Mouse (Mus musculus) gastrocnemius, adult 2 months (tissue): Measurements from ENCODE around the gene Zfp644. TPM values are rescaled to one million over a fixed set of nuclear protein-coding genes. Genes with fewer than 3 reads are reported as not detected.
"Not testable (repeated sequence)": the region's sequence is repeated elsewhere in the genome, so short reads cannot be mapped to it uniquely, and the experiment has no call there.

Source experiments
- DNase-seq: peaks from one replicate; pipeline ENCODE4 v3.0.0; 2022
- H3K27ac ChIP-seq: fragments of 200-600 bp; 2 replicates; pipeline ENCODE4 v1.8.1; 2022; ENCODE audit warnings: mild to moderate bottlenecking
- H3K4me3 ChIP-seq: fragments of 200-600 bp; 2 replicates; pipeline ENCODE4 v1.8.1; 2022; ENCODE audit warnings: mild to moderate bottlenecking, moderate library complexity
- CTCF ChIP-seq: fragments of 200-600 bp; IDR thresholded peaks from 2 replicates; pipeline ENCODE4 v1.8.1; 2022; ENCODE audit warnings: antibody characterized with exemption, mild to moderate bottlenecking, moderate library complexity
- intact Hi-C: fragments of 180-260 bp; cut with DNase I; formaldehyde crosslinking; loops from one replicate; pipeline ENCODE4 v1.15.1; 2025
- total RNA-seq, 2 experiments: library from RNA; stranded (reverse); gene quantifications; 2 replicates each; pipeline ENCODE4 v1.2.3; 2021

Zfp644 gene
- total RNA-seq, 2 experiments from 2014 or later: 51.2 to 55.7 TPM

- intact Hi-C loops: no loop called here
- peak overlapping the region; percentile 98 for H3K27ac ChIP-seq
- no peak for DNase-seq
These were observed 1.9 kb downstream of the Zfp644 start for GRCm38 (mm10) chr5:106695141-106695540.

GRCm38 (mm10) chr5:106694683-106695082 is 2.4 kb downstream of the Zfp644 start:
- Histone ChIP-seq H3K27ac (0 out of 2 replicates have a peak overlapping the region, but pooled peaks have one; percentile 98), H3K4me3 (peak overlapping the region; percentile 85)
- DNase-seq: no peak
- TF ChIP-seq CTCF: no peak
- intact Hi-C loops: no loop called here

More at GRCm38 (mm10) chr5:106695141-106695540, 1.9 kb downstream of the Zfp644 start:
- no peak for TF ChIP-seq CTCF
- H3K4me3 ChIP-seq: peak overlapping the region; percentile 85

- intact Hi-C loops: no loop called here
- H3K27ac ChIP-seq: no peak overlapping the region
- no peak overlapping the region for H3K4me3 ChIP-seq
- no peak for DNase-seq
- peak; percentile 53 for TF ChIP-seq CTCF
These were observed 4.1 kb downstream of the Zfp644 start for GRCm38 (mm10) chr5:106693034-106693433.

DNA sequence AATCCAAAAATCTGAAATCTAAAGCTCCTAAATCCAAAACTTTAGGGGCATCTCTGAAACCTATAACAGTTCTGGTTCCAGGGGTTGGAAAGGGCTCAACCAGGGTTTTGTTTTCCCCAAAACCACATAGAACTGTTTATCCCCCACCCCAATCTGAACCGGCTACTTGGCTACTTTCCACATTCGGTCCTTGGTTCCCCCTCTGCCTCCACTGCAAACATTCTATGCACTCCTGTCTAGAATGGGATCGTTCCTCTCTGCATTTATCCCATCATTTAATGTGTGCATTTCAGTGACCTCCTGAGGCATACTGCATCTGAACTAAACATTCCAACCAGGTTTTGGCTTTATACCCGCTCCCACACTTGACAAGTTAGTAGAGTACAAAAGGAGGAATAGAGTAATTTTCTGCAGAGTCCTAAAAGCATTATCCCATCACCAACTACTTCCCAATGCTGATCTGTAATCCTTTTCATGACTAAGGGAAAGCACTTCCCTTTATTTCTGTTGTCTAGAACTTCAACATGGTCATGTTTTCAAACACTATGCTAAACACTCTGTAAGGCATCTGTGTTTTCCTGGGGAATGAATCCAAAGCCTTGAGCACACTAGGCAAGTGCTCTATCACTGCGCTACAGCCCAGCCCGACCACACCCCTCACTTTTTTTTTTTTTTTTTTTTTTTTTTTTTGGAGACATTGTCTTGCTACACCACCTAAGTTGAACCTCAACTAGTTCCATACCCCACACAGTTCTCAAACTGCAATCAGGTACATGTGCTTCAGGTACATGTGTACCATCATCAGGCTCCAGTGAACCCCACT is 16.2 kb downstream of the Zfp644 start:
- intact Hi-C loops: no loop called here
- no peak for DNase-seq
- no peak for TF ChIP-seq CTCF
- H3K4me3 ChIP-seq: no peak overlapping the region
- no peak overlapping the region for H3K27ac ChIP-seq

GRCm38 (mm10) chr5:106679659-106680058 is 17.4 kb downstream of the Zfp644 start:
- Histone ChIP-seq H3K27ac (no peak overlapping the region), H3K4me3 (no peak overlapping the region)
- DNase-seq: no peak
- intact Hi-C loops: no loop called here
- TF ChIP-seq CTCF: no peak

DNA sequence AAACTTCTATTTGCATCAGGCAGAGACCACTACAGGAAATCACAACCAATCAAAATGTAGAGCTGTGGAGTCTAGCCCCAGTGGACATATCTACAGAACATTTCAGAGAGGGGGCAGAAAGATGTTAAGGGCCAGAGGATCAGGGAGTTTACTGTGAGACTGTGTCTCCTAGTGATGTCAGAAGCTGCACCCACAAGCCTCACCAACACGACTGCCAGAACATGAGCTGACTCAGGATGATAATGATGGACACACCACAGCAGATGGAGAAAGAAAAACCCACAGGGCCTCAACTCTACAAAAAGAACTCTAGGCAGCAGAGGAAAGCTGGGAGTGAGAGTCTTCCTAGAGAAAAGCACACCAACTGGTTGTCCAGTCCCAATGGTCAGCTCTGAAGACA is 18.3 kb downstream of the Zfp644 start:
- intact Hi-C loops, DNase-seq, H3K27ac ChIP-seq, H3K4me3 ChIP-seq: not testable (repeated sequence)

DNA sequence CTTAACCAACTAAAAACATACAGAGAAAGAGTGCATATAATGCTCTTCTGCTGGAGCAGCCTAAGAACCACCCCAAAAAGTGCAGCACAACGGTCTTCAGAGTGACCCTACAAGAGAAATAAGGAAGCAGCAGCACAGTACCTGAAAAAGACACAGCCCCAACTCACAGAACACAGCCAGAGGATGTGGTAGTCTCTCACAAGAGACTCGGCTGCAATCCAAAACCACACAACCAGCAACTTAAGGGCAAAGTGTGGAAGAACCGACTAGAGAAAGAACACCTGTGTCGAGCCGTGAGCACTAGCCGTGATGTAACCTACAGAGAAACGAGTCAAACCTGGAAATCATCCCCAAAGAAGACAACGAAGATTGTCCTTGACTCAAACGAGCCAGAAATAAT is 20.3 kb downstream of the Zfp644 start:
- no peak for TF ChIP-seq CTCF

GRCm38 (mm10) chr5:106672597-106672996 is 24.5 kb downstream of the Zfp644 start:
- Histone ChIP-seq H3K27ac (0 out of 2 replicates have a peak overlapping the region, but pooled peaks have one; percentile 2), H3K4me3 (no peak overlapping the region)
- DNase-seq: no peak
- no peak for TF ChIP-seq CTCF
- intact Hi-C loops: no loop called here

More for the DNA sequence above, 20.3 kb downstream of the Zfp644 start:
- no peak for DNase-seq
- intact Hi-C loops: no loop called here
- no peak overlapping the region for H3K27ac ChIP-seq
- H3K4me3 ChIP-seq: no peak overlapping the region

- TF ChIP-seq CTCF: no peak
- no peak overlapping the region for H3K27ac ChIP-seq
- H3K4me3 ChIP-seq: no peak overlapping the region
- intact Hi-C loops: no loop called here
- no peak for DNase-seq
These were observed 25.2 kb downstream of the Zfp644 start for GRCm38 (mm10) chr5:106671893-106672292.

DNA sequence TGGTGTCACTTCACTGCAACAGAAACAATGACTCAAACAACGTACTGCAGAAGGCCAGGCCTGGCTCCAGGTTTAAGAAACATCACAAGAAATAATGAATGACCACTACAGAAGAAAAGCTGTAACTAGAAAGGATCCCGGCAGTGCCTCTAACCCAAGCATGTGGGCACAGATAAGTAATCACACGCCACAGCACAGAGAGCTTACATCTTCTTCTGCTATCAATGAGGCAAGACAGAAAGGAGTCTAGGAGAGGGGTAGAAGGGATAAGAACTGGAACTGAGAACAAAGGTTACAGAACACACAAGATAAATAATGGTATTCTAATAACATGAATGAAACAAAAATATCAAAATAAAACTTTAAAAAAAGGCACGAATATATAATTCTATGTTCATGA is 32.2 kb downstream of the Zfp644 start:
- TF ChIP-seq CTCF: no peak
- Histone ChIP-seq H3K27ac (no peak overlapping the region), H3K4me3 (no peak overlapping the region)
- DNase-seq: no peak
- intact Hi-C loops: no loop called here

GRCm38 (mm10) chr5:106660867-106661266 is 36.2 kb downstream of the Zfp644 start:
- TF ChIP-seq CTCF: no peak
- Histone ChIP-seq H3K4me3 (no peak overlapping the region), H3K27ac (no peak overlapping the region)
- intact Hi-C loops: no loop called here
- DNase-seq: no peak

DNA sequence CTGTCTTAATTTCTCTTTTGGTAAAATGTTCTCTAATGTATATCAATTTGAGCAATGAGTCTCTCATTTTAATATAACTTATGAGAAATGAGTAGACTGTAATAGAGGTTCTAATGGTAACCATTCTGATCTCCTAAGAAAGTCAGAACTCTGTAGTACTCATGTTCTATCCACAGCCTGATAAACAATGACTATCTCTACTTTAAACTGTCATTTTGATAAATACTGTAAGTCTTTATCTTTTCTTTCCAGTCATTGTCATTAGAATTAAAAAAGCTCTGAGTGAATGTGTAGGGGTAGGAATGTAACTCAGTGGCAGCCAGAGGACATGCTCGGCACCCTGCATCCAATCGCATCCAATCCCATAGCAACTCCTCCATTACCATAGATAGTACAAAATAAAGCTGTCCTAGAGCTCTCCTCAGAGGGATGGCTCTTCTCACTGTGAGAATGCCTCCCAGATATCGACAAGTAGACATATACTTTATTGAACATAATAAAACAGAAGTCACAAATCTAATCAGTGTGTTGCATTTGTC is 44.2 kb downstream of the Zfp644 start:
- no peak overlapping the region for H3K4me3 ChIP-seq
- intact Hi-C loops: no loop called here
- no peak for TF ChIP-seq CTCF
- H3K27ac ChIP-seq: no peak overlapping the region
- no peak for DNase-seq

- H3K27ac ChIP-seq: no peak overlapping the region
- no peak for DNase-seq
- H3K4me3 ChIP-seq: no peak overlapping the region
- intact Hi-C loops: no loop called here
- no peak for TF ChIP-seq CTCF
These were observed 44.8 kb downstream of the Zfp644 start for GRCm38 (mm10) chr5:106652220-106652753.
